10 mouse cellular contexts compared by ENCODE assay signal in genomic region chr13:49058528-49058927, GRCm38 (mm10).
A peak's percentile ranks its signal among the peaks of the same experiment; 100 is the strongest.
DNase-seq lines count a peak whose midpoint lies in the region; ATAC-seq lines count a peak whose summit lies in the region.
"Had no signal": no experiment of that assay in that cellular context is flagged by ENCODE, and none has a peak within 500 bp of the region (broad histone marks: within the 10 kb centered on the region; RNA-seq: fewer than 3 reads in every experiment).

No protein-coding gene starts in this region.

- no peaks in the 10 kb centered on the region for H3K9me3 ChIP-seq in heart, embryonic 10.5 days
- no peaks in the 10 kb centered on the region for H3K9me3 ChIP-seq in hindbrain, embryonic 13.5 days
- H3K9me3 ChIP-seq: hindbrain, embryonic 15.5 days had no signal

- H3K27me3 ChIP-seq in heart, embryonic 10.5 days (ENCODE audit: insufficient read depth, poor library complexity, severe bottlenecking): peaks cover 22% of the 10 kb centered on the region
- H3K27me3 ChIP-seq in hindbrain, embryonic 13.5 days: no peaks in the 10 kb centered on the region
- H3K27me3 ChIP-seq: hindbrain, embryonic 15.5 days had no signal

- H3K36me3 ChIP-seq in heart, embryonic 10.5 days: no peaks in the 10 kb centered on the region
- peaks cover 85% of the 10 kb centered on the region for H3K36me3 ChIP-seq in hindbrain, embryonic 13.5 days

- no peak overlapping the region for H3K27ac ChIP-seq in heart, embryonic 10.5 days
- no peak overlapping the region for H3K27ac ChIP-seq in hindbrain, embryonic 13.5 days
- H3K27ac ChIP-seq: hindbrain, embryonic 15.5 days had no signal

- DNase-seq in heart, adult 11 months: peak; percentile 87
- DNase-seq in heart, embryonic 10.5 days (ENCODE audit: low spot score): no peak
- DNase-seq in 3T3-L1 (ENCODE audit: low read depth, low spot score): peak; percentile 38
- peak; percentile 47 to 54 for DNase-seq in adrenal gland, postnatal 36 days
- DNase-seq in heart, postnatal 14 days: peak; percentile 24 to 61
- peak; percentile 27 for DNase-seq in mesoderm, embryonic 11.5 days (ENCODE audit: low read depth, low spot score)
- no peak for DNase-seq in left cerebral cortex, adult 8-10 months (ENCODE audit: low spot score in 2 of 2)

- 87% methylated on average over 4 of the region's 4 CpGs for WGBS in heart, embryonic 10.5 days
- WGBS in hindbrain, embryonic 13.5 days: 93% methylated on average over 4 of the region's 4 CpGs

- intact Hi-C loops in heart, postnatal 14 days (cut with DNase I): loop anchor here (2.0 kb wide), 1 partner anchor 114 kb away; no protein-coding TSS in a partner anchor

- H3K4me2 ChIP-seq in hindbrain, embryonic 13.5 days: no peak overlapping the region
- H3K4me2 ChIP-seq: hindbrain, embryonic 15.5 days had no signal

- H3K9ac ChIP-seq in hindbrain, embryonic 13.5 days: no peak overlapping the region
- H3K9ac ChIP-seq: hindbrain, embryonic 15.5 days had no signal

- H3K4me1 ChIP-seq in heart, embryonic 10.5 days: no peaks in the 10 kb centered on the region
- H3K4me1 ChIP-seq in hindbrain, embryonic 13.5 days (replicated peaks): no peaks in the 10 kb centered on the region
- H3K4me1 ChIP-seq: hindbrain, embryonic 15.5 days had no signal

- ATAC-seq in hindbrain, embryonic 13.5 days (ENCODE audit: low FRiP score): no peak
- ATAC-seq: Patski had no signal

- no peak overlapping the region for H3K4me3 ChIP-seq in heart, embryonic 10.5 days
- H3K4me3 ChIP-seq in hindbrain, embryonic 13.5 days: no peak overlapping the region
- H3K4me3 ChIP-seq: hindbrain, embryonic 15.5 days had no signal

Comparison
In these comparisons a context has a peak if more than half of its experiments do, and no peak if none do; other contexts are left out.
1. DNase-seq: peak in heart, adult 11 months (single experiment), 3T3-L1 (single experiment), adrenal gland, postnatal 36 days (2 of 2), heart, postnatal 14 days (2 of 2) and mesoderm, embryonic 11.5 days (single experiment); none in heart, embryonic 10.5 days (single experiment) and left cerebral cortex, adult 8-10 months (0 of 2).